Mouse (Mus musculus): ENCODE results near the gene Caly. TPM values are rescaled to one million over a fixed set of nuclear protein-coding genes. Genes with fewer than 3 reads are reported as not detected.

Caly gene
- polyA plus RNA-seq, 1 experiment from 2014 or later = 95.9 TPM

DNA sequence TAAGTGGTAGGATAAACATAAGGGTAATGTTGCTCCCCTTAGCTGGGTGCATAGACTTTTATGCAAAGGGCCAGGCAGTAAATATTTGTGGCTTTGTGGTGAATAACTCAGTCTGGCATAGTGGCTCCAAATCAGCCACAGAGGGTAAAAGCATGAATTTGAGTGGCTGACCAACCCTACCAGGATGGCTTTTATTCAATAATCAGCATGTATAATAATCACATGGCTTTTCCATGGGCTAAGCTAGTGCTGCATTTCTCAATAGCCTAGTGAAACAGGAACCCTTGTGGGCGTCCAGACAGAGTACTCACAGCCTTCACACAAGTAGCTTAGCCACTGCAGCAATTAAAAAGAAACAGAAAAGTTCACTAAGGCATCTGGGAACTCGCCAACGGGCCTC is 29.6 kb upstream of the Caly start:
- 66% methylated on average over 3 of the region's 3 CpGs for WGBS
- peaks cover 14% of the 10 kb centered on the region for H3K4me1 ChIP-seq (replicated peaks)
- H3K4me3 ChIP-seq = no peak overlapping the region
- no peak for ATAC-seq (ENCODE audit: low read depth)
- H3K4me2 ChIP-seq = no peak overlapping the region
- no peaks in the 10 kb centered on the region for H3K27me3 ChIP-seq
- H3K27ac ChIP-seq (replicated peaks) = no peak overlapping the region
- H3K9me3 ChIP-seq = no peaks in the 10 kb centered on the region
- H3K9ac ChIP-seq = no peak overlapping the region
- peaks cover 59% of the 10 kb centered on the region for H3K36me3 ChIP-seq

DNA sequence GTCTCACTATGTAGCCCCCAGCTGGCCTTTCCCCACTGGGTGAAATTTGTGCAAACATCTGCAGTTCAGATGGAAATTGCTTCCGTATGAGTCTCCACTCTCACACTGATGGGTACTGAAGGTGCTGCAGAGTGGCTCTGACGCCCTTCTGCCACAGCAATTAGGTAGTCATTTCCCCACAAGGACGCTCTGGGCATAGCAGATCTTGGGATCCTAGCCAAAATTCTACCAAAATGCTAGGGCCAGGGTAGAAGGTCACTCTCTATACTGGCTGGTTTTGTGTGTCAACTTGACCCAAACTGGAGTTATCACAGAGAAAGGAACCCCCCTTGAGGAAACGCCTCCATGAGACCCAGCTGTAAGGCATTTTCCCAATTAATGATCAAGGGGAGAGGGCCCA is 21.7 kb upstream of the Caly start:
- no peak overlapping the region for H3K27ac ChIP-seq (replicated peaks)
- peaks cover 41% of the 10 kb centered on the region for H3K36me3 ChIP-seq
- H3K9ac ChIP-seq = no peak overlapping the region
- no peaks in the 10 kb centered on the region for H3K27me3 ChIP-seq
- WGBS = 91% methylated on average over 4 of the region's 4 CpGs
- H3K4me2 ChIP-seq = no peak overlapping the region
- H3K9me3 ChIP-seq = no peaks in the 10 kb centered on the region
- no peak for ATAC-seq (ENCODE audit: low read depth)
- H3K4me1 ChIP-seq (replicated peaks) = peaks cover 19% of the 10 kb centered on the region
- H3K4me3 ChIP-seq = no peak overlapping the region

DNA sequence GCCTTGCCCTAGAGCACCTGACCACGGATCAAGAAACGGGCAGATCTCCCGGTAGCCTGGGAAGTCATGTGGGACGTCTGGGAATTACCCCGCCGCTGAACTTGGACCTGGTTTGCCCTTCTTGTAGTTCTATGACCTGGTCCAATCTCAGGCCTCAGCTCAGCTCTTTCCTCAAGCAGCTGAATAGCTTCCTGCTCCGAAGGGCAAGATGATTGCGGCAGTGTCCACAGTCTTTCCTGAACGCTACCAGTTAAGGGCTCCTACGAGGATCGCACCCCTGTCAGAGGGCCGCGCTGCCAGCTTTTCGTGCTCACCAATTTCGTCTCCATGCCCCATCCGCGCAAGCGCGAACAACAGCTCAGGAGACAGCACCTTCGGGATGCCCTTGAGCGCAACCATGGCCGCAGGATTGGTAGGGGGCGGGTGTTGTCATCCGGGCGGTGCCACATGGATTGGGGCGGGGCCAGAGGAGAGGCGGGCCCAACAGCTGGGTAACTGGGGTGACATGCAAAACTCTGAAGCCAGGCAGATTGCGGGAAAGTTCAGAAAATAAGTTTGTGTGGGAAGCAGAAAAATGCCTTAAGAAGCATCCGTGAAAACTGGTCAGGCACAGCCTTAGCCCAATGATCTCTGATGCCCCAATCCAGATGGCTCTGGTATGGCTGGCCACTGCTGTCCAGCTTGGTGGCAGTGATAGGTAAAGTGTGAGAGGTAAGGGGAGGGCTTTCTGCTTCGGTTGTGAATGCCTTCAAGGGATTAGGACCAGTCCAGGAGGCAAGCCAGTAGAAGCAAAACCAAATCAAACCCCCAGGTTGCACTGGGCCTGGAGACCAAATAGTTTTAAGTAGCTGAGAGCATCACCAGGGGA is 19.9 kb upstream of the Caly start, which contains the start of gene Fuom:
Gene Fuom, minus strand, starts transcription at position 449 of the 868 bp plus-strand sequence.
- Histone ChIP-seq H3K4me2 (peak within 1 kb of the TSS; percentile 65), H3K27ac (replicated peaks) (peak within 1 kb of the TSS; percentile 49), H3K9ac (peak within 1 kb of the TSS; percentile 71), H3K9me3 (no peaks in the 10 kb centered on the region), H3K36me3 (peaks cover 23% of the 10 kb centered on the region), H3K27me3 (no peaks in the 10 kb centered on the region), H3K4me3 (peak within 1 kb of the TSS; percentile 44), H3K4me1 (replicated peaks) (peaks cover 19% of the 10 kb centered on the region)
- peak; percentile 87 for ATAC-seq (ENCODE audit: low read depth)
- WGBS = 2% methylated on average over 30 of the region's 30 CpGs

DNA sequence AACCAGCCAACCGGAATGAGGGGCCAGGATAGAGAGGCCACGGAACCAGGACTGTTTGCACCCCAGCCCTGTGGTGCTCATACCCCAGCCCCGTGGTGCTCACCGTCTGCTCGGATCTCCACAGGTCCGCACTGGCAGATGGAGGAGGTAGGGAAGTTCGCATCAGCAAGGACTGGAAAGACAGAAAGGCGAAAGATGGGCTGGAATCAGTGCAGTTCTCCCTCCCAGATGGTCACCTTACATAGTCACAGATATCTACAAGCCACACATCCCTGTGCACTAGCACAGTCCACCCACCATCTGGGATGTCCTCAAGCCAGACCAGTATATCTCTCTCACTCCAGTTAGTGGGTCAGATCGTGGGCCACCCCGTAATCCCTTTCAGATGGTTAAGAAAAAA is 19.1 kb upstream of the Caly start:
- Histone ChIP-seq H3K4me3 (peak overlapping the region; percentile 44), H3K9me3 (no peaks in the 10 kb centered on the region), H3K27me3 (no peaks in the 10 kb centered on the region), H3K27ac (replicated peaks) (no peak overlapping the region), H3K4me1 (replicated peaks) (peaks cover 19% of the 10 kb centered on the region), H3K9ac (peak overlapping the region; percentile 71), H3K4me2 (peak overlapping the region; percentile 65), H3K36me3 (peaks cover 16% of the 10 kb centered on the region)
- WGBS = 68% methylated on average over 10 of the region's 10 CpGs
- peak; percentile 52; the same call in 1 of the 2 replicates for ATAC-seq (ENCODE audit: low read depth)

DNA sequence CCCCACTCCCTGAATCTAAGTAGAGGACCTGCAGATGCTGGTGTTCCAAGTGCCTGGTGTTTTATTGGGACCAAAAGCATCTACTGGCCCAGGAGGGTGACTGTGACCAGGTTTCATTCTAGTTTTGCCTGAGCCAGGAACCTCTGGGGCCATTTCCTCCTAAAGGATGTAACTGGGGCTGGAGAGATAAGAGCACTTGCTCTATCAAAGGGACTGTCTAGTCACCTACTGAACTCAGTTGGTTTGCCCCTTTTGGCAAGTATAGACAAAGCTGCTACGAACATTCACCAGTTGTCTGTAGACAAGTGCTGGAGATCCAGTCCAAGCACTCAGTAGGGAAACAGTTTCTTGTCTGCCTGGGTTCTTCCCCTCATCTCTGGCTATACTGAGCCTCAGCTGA is 16.1 kb upstream of the Caly start:
- H3K36me3 ChIP-seq = no peaks in the 10 kb centered on the region; the same call in 1 of the 2 replicates
- H3K4me1 ChIP-seq (replicated peaks) = peaks cover 19% of the 10 kb centered on the region
- 96% methylated on average over 1 of the region's 1 CpGs for WGBS
- H3K9ac ChIP-seq = no peak overlapping the region
- H3K27me3 ChIP-seq = no peaks in the 10 kb centered on the region
- no peak for ATAC-seq (ENCODE audit: low read depth)
- H3K4me3 ChIP-seq = no peak overlapping the region
- H3K9me3 ChIP-seq = no peaks in the 10 kb centered on the region
- H3K4me2 ChIP-seq = no peak overlapping the region
- H3K27ac ChIP-seq (replicated peaks) = no peak overlapping the region

DNA sequence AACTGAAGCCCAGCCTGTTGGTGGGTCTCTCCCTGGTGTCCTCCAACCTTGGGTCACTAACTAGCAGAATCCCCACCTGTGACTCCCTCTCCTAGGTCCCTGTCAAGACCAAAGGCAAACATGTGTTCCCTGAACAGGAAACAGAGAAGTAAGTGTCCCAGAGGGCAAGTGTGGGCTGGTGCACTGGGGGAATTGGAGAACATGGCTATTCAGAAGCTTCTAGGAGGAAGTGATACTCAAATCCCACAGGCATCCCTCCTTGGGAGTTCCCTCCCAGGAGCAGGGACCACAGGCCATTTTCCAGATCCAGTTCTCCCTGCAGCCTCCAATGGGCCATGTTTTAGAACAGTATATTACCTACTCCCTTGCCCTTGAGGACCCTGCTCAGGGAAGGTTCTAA is 13.7 kb upstream of the Caly start:
- Histone ChIP-seq H3K4me3 (no peak overlapping the region), H3K4me2 (no peak overlapping the region), H3K27ac (replicated peaks) (no peak overlapping the region), H3K9me3 (no peaks in the 10 kb centered on the region), H3K9ac (no peak overlapping the region), H3K4me1 (replicated peaks) (peaks cover under 1% of the 10 kb centered on the region), H3K36me3 (no peaks in the 10 kb centered on the region; the same call in 1 of the 2 replicates), H3K27me3 (no peaks in the 10 kb centered on the region)
- no peak for ATAC-seq (ENCODE audit: low read depth)

DNA sequence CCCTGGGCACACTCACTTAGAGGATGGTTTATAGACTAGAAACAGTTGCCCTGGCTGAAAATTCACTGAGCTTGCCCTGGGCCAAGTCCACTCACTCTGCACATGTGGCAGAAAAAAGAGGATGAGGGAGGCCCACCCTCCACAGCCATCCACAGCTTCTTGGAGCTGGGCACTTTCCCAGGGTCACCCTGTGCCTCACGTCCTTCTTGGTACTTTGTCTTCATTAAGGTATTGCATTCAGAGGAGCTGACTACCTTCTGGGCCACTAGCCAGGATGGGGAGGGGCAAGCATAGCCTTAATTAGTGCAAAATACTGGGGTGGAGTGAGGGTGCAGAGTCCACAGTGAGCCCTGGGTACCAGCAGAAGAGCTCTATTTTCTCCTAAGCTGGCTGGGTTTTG is 13.2 kb upstream of the Caly start:
- no peaks in the 10 kb centered on the region; the same call in 1 of the 2 replicates for H3K36me3 ChIP-seq
- H3K4me1 ChIP-seq (replicated peaks) = no peaks in the 10 kb centered on the region
- WGBS = 20% methylated on average over 1 of the region's 1 CpGs
- H3K9me3 ChIP-seq = no peaks in the 10 kb centered on the region
- ATAC-seq (ENCODE audit: low read depth) = no peak
- H3K4me2 ChIP-seq = no peak overlapping the region
- H3K4me3 ChIP-seq = no peak overlapping the region
- H3K9ac ChIP-seq = no peak overlapping the region
- no peak overlapping the region for H3K27ac ChIP-seq (replicated peaks)
- H3K27me3 ChIP-seq = no peaks in the 10 kb centered on the region

DNA sequence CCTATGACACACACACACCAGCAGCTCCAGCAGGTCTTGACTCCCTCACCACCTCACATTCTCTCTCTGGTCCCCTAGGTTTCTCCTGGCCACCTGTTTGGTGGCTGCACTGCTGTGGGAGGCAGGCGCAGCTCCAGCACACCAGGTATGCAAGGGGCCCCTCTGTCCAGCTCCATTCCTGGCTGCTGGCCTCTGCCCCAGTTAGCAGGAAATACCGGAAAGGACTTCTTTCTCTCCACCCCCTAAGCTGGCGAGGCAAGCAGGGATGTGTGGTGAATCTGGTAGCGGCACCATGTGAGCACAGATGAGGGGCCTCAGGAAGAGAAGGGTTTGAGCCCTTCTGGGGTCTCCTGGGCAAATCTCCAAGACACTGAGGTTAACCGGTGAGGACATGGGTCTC is 12.6 kb upstream of the Caly start:
- no peaks in the 10 kb centered on the region for H3K27me3 ChIP-seq
- H3K9ac ChIP-seq = no peak overlapping the region
- H3K27ac ChIP-seq (replicated peaks) = no peak overlapping the region
- no peak overlapping the region for H3K4me3 ChIP-seq
- WGBS = 63% methylated on average over 5 of the region's 5 CpGs
- no peak for ATAC-seq (ENCODE audit: low read depth)
- H3K4me1 ChIP-seq (replicated peaks) = no peaks in the 10 kb centered on the region
- H3K36me3 ChIP-seq = no peaks in the 10 kb centered on the region; the same call in 1 of the 2 replicates
- H3K4me2 ChIP-seq = no peak overlapping the region
- H3K9me3 ChIP-seq = no peaks in the 10 kb centered on the region

DNA sequence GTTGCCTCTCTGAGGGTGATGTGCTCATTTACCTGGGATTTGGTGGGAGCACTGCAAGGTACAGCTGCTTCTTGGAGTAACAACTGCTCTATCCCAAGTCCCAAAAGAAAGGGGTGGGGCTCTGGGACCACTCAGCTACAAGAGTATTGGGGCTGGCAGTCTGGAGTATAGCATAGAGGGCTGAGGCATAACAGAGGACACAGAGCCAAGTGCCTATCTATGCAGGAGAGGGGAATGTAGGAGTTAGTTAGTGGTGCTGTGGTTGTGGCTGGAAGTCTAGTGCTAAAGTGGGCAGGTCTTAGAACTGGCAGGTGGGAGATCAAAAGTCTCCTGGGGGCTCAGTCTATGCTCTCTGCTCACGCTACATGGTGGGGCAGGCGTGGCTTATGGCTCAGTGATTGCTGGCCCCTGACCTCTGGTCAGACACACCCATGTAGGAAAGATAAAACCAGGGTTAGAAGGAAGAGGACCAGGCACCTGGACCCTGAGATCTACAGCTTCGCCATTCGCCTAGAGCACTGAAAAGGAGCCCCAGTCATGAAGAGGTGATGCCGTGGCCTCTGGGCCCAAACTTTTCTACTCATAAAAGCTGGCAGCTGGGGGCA is 10.7 kb upstream of the Caly start, which contains the start of gene Prap1:
Gene Prap1, plus strand, starts transcription at position 472 of the 605 bp plus-strand sequence.
- ATAC-seq (ENCODE audit: low read depth) = no peak
- 72% methylated on average over 5 of the region's 5 CpGs for WGBS
- no peak within 1 kb of the TSS for H3K27ac ChIP-seq (replicated peaks)
- no peaks in the 10 kb centered on the region for H3K27me3 ChIP-seq
- H3K9me3 ChIP-seq = no peaks in the 10 kb centered on the region
- H3K4me2 ChIP-seq = no peak within 1 kb of the TSS
- no peaks in the 10 kb centered on the region for H3K36me3 ChIP-seq
- H3K4me3 ChIP-seq = no peak within 1 kb of the TSS
- H3K9ac ChIP-seq = no peak within 1 kb of the TSS
- H3K4me1 ChIP-seq (replicated peaks) = no peaks in the 10 kb centered on the region

DNA sequence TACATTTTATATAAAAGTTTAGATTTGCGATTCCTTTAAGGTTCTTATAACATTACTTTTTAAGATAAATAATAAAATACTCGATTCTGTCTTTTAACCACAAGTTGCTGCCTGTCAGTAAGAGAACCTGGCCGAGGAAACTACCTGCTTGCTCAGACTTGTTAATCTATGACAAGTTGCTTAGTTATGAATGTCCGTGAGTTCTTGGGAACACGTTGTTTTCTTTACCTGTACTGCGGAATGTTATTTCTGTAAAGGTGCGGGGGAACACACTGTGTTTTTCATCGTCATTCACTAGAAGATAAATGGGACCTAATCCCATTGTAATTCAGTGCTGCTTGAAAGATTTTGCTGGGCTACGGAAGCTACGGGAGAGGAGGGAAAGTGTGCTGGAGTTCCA is 8.3 kb upstream of the Caly start:
- 79% methylated on average over 10 of the region's 10 CpGs for WGBS
- no peak overlapping the region for H3K4me2 ChIP-seq
- no peaks in the 10 kb centered on the region for H3K36me3 ChIP-seq
- ATAC-seq (ENCODE audit: low read depth) = no peak
- H3K4me1 ChIP-seq (replicated peaks) = no peaks in the 10 kb centered on the region
- H3K27me3 ChIP-seq = no peaks in the 10 kb centered on the region
- H3K9me3 ChIP-seq = no peaks in the 10 kb centered on the region
- H3K4me3 ChIP-seq = no peak overlapping the region
- no peak overlapping the region for H3K27ac ChIP-seq (replicated peaks)
- H3K9ac ChIP-seq = no peak overlapping the region

DNA sequence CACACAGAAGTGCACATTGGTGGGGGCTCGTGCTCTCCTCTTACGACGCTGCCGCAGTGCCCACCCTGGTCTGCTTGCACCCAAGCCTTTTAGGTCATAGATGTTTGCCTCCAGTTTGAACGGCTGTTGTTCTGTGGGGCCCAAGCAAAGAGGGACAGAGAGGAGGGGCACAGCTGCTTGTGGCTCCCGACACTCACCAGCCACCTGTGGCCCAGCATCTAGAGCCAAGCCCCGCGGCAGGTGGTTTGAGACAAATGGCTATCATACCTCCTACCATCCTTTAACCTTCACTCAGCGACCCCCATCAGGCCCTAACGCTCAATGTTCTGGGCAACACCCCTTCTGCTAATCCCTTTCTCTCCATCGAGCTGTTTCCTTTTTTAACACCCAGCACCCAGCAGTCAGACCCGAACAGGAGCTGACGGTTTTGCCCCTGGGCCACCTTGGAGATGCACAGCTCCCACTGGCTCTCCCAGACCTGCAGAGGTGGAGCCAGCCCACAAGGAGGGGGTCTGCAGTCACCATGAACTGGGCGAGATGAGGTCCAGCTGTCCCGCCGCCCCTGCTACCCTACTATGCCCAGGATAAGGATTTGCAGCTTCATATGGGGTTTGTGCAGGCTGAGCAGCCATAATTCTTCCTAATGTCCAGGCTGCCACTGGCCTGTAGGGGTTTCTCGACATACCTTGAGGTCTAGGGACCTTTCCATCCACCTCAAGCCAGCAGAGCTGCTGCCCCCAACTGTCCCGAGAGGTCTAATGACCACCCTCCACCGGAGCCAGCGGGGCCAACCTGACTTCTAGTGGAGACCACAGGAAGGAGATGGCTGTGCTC is 723 bp downstream of the Caly start:
- peaks cover 11% of the 10 kb centered on the region for H3K27me3 ChIP-seq
- no peaks in the 10 kb centered on the region for H3K36me3 ChIP-seq
- peaks cover 41% of the 10 kb centered on the region for H3K4me1 ChIP-seq (replicated peaks)
- H3K4me3 ChIP-seq = peak overlapping the region; percentile 50
- H3K27ac ChIP-seq (replicated peaks) = peak overlapping the region; percentile 86
- H3K9me3 ChIP-seq = no peaks in the 10 kb centered on the region
- peak overlapping the region; percentile 73 for H3K9ac ChIP-seq
- peak; percentile 49; the same call in 1 of the 2 replicates for ATAC-seq (ENCODE audit: low read depth)
- WGBS = 12% methylated on average over 20 of the region's 20 CpGs
- H3K4me2 ChIP-seq = peak overlapping the region; percentile 66
